Mouse (Mus musculus) erythroblast, embryonic 14.5 days (primary cell): ENCODE data around the gene Igflr1.

Source experiments
- GATA1 ChIP-seq: IDR thresholded peaks from 2 replicates; pipeline ENCODE4 v1.6.1; 2012; ENCODE audit warnings: low read length, inconsistent platforms, mixed read lengths
- TAL1 ChIP-seq: IDR thresholded peaks from 3 replicates; pipeline ENCODE4 v1.6.1; 2012; ENCODE audit warnings: low read length, inconsistent platforms, mixed read lengths

DNA sequence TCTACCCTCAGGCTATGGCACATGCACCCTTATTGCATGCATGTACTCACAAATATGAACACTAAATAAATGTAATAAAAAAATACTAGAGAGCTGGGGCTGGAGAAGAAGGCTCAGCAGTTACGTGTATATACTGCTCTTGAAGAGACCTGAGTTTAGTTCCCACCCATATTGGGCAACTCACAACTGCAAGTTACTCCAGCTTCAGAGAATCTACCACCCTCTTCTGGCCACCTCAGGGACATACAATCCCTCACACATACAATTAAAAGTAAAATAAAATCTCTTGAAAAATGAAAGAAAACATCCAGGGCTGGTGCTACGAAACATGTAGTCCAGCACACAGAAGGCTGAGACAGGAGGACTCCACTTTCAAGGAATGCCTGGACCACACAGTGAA is 49.2 kb downstream of the Igflr1 start:
- no peak for TF ChIP-seq GATA1
- no peak for TF ChIP-seq TAL1
